Mouse (Mus musculus): Measurements from ENCODE around the gene Pemt.

DNA sequence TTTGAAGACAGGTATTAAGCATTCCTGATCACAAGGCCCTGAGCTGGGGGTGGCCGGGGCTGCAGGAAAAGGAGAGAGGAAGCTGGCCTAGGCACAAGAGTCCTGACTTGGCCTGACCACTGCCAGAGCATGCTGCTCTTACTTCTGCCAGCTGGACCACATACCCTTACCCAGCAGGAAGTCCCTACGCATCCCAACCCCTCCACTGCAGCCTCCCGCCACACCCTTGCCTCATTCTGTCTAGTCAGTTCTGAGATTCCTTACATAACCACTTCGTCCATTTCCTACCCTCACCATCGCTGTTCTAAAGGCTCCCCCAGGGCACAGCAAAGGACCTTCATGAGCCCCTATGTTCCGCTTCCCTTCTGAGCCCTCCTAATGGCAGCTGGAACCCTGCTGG lies 12.0 kb downstream of the Pemt start:
- TF ChIP-seq GATA1 (IDR thresholded peaks at IDR 0.05; ENCODE audit: low read length): no peak
- no peak for TF ChIP-seq TAL1 (IDR thresholded peaks at IDR 0.05; ENCODE audit: low read length)
